Mouse (Mus musculus): Measurements from ENCODE around the gene Phospho2. TPM values are rescaled to one million over a fixed set of nuclear protein-coding genes. Genes with fewer than 3 reads are reported as not detected.

Gene Phospho2
- polyA plus RNA-seq, 1 experiment from 2014 or later, result 39.3 TPM

DNA sequence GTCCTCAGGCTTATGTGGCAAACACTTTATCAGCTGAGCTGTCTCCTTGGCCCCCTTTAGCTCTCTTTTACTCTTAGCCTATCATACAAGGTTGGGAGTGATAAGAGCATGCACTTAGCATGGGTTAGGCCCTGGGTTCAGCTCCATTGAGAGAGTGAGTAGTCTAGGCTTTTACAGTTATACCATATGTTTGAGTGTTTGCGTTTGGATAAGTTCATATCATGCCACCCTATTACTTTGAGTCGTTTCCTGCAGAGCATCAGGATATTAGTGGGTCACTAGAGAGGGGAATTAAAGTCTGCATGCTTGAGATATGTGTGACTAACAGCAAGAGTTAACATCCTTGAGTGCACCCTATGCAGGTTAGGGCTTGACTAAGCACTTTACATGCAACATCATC, 40.3 kb downstream of the Phospho2 start:
- no peak overlapping the region for H3K27ac ChIP-seq (ENCODE audit: low read depth, low read length)
- 89% methylated on average over 2 of the region's 2 CpGs for WGBS
- no peak for ATAC-seq (ENCODE audit: insufficient read depth, low FRiP score, low TSS enrichment)
- H3K9ac ChIP-seq (ENCODE audit: low read length), result no peak overlapping the region
- no peaks in the 10 kb centered on the region for H3K27me3 ChIP-seq (ENCODE audit: control insufficient read depth, insufficient read depth, low read length)
- H3K9me3 ChIP-seq (ENCODE audit: control insufficient read depth, low read length), result no peaks in the 10 kb centered on the region
- H3K4me3 ChIP-seq (ENCODE audit: low read depth, low read length), result no peak overlapping the region
- peaks cover 2% of the 10 kb centered on the region; the same call in 1 of the 2 replicates for H3K36me3 ChIP-seq (ENCODE audit: control insufficient read depth, insufficient read depth, low read length)
- no peaks in the 10 kb centered on the region; the same call in 1 of the 2 replicates for H3K4me1 ChIP-seq (ENCODE audit: control insufficient read depth, insufficient read depth, low read length)
- DNase-seq (ENCODE audit: low spot score), result no peak
- H3K4me2 ChIP-seq (ENCODE audit: low read depth), result no peak overlapping the region

DNA sequence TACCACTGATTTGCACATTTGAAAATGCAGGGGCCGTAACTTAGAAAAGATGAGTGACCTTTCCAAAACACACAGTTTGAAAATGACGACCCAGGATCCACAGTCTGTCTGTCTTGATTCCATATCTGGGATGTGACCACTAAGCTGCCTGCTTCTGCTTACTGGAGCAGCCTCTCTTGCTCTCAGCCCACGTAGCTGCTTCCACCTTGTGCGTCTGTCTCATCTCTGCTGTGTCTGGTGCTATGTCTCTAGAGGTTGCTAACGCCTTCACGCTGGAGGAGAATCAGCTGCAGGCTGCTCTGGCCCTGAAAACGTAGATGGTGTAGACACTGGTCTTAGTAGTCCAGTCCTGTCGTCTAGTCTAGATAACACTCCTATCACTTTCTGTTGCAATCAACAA, 40.7 kb downstream of the Phospho2 start:
- no peak overlapping the region for H3K4me3 ChIP-seq (ENCODE audit: low read depth, low read length)
- no peak overlapping the region for H3K4me2 ChIP-seq (ENCODE audit: low read depth)
- peaks cover 2% of the 10 kb centered on the region; the same call in 1 of the 2 replicates for H3K36me3 ChIP-seq (ENCODE audit: control insufficient read depth, insufficient read depth, low read length)
- ATAC-seq (ENCODE audit: insufficient read depth, low FRiP score, low TSS enrichment) (no peak), DNase-seq (ENCODE audit: low spot score) (no peak)
- H3K9me3 ChIP-seq (ENCODE audit: control insufficient read depth, low read length), result no peaks in the 10 kb centered on the region
- whole genome bisulfite sequencing, result 90% methylated on average over 8 of the region's 8 CpGs
- no peak overlapping the region for H3K27ac ChIP-seq (ENCODE audit: low read depth, low read length)
- H3K4me1 ChIP-seq (ENCODE audit: control insufficient read depth, insufficient read depth, low read length), result no peaks in the 10 kb centered on the region; the same call in 1 of the 2 replicates
- H3K9ac ChIP-seq (ENCODE audit: low read length), result no peak overlapping the region
- no peaks in the 10 kb centered on the region for H3K27me3 ChIP-seq (ENCODE audit: control insufficient read depth, insufficient read depth, low read length)

DNA sequence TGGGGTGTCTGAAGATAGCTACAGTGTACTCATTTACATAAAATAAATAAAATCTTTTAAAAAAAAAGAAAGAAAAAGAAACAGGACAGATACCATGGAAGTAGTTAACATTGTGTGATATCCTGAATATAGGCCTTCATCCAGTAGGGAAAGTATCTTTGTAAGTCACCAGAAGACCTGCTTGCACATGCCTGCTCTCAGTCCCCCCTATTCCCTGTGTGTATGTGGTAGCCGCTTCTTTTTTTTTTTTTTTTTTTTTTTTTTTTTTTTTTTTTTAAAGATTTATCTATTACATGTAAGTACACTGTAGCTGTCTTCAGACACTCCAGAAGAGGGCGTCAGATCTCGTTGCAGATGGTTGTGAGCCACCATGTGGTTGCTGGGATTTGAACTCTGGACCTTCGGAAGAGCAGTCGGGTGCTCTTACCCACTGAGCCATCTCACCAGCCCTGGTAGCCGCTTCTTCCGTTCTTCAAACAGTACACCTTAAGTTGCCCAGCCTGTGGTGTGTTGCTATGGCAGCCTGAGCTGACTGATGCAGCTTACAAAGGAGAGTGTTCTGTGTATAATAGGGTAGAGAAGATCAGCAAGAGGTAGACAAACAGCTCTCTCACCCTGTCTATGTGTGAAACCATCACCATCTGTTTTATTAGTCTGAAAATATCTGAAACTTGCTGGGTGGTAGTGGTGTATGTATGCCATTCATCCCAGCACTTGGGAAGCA, 48.0 kb downstream of the Phospho2 start:
- DNase-seq (ENCODE audit: low spot score) (no peak), ATAC-seq (ENCODE audit: insufficient read depth, low FRiP score, low TSS enrichment) (no peak)

DNA sequence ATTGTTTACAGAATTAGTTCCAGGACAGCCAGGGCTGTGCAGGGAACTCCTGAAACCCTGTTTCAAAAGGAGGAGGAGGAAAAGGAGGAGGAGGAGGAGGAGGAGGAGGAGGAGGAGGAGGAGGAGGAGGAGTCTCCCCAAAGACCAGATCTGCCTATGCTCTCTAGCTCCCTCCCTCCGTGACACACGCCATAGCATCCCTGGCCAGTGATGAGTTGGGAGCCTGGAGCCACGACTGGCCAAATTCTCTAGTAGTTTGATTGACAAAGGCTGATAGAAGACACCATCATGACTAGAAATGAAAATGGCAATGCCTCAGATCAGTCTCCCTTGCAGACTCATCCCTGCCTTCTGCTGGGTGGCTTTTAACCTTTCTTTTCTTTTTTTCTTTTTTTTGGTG, 48.6 kb downstream of the Phospho2 start:
- ATAC-seq (ENCODE audit: insufficient read depth, low FRiP score, low TSS enrichment) (no peak), DNase-seq (ENCODE audit: low spot score) (no peak)
- Histone ChIP-seq H3K27me3 (ENCODE audit: control insufficient read depth, insufficient read depth, low read length) (no peaks in the 10 kb centered on the region), H3K27ac (ENCODE audit: low read depth, low read length) (no peak overlapping the region), H3K4me3 (ENCODE audit: low read depth, low read length) (no peak overlapping the region), H3K4me2 (ENCODE audit: low read depth) (no peak overlapping the region), H3K36me3 (ENCODE audit: control insufficient read depth, insufficient read depth, low read length) (no peaks in the 10 kb centered on the region; the same call in 1 of the 2 replicates), H3K9me3 (ENCODE audit: control insufficient read depth, low read length) (no peaks in the 10 kb centered on the region), H3K9ac (ENCODE audit: low read length) (no peak overlapping the region), H3K4me1 (ENCODE audit: control insufficient read depth, insufficient read depth, low read length) (no peaks in the 10 kb centered on the region)
- 38% methylated on average over 3 of the region's 3 CpGs for WGBS

More for the DNA sequence above, 48.0 kb downstream of the Phospho2 start:
- Histone ChIP-seq H3K4me2 (ENCODE audit: low read depth) (no peak overlapping the region), H3K36me3 (ENCODE audit: control insufficient read depth, insufficient read depth, low read length) (no peaks in the 10 kb centered on the region; the same call in 1 of the 2 replicates), H3K4me1 (ENCODE audit: control insufficient read depth, insufficient read depth, low read length) (no peaks in the 10 kb centered on the region), H3K27me3 (ENCODE audit: control insufficient read depth, insufficient read depth, low read length) (no peaks in the 10 kb centered on the region), H3K27ac (ENCODE audit: low read depth, low read length) (no peak overlapping the region), H3K9me3 (ENCODE audit: control insufficient read depth, low read length) (no peaks in the 10 kb centered on the region), H3K4me3 (ENCODE audit: low read depth, low read length) (no peak overlapping the region), H3K9ac (ENCODE audit: low read length) (no peak overlapping the region)
- 85% methylated on average over 6 of the region's 7 CpGs for WGBS

DNA sequence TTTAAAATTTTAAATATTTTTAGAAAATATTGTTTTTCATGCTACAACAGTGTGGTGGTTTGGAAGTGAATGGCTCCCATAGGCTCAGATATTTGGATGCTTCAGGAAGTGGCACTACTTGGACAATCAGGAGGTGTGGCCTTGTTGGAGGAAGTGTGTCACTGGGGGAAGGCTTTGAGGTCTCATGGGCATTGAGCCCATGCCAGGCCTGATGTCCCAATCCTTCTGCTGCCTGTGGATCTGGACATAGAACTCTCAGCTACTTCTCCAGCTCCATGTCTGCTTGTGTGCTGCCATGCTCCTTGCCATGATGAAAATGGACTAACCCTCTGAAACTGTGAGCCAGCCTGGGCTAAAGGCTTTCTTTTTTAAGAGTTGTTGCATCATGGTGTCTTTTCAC, 49.3 kb downstream of the Phospho2 start:
- ATAC-seq (ENCODE audit: insufficient read depth, low FRiP score, low TSS enrichment) (no peak), DNase-seq (ENCODE audit: low spot score) (no peak)
- Histone ChIP-seq H3K9me3 (ENCODE audit: control insufficient read depth, low read length) (no peaks in the 10 kb centered on the region), H3K4me1 (ENCODE audit: control insufficient read depth, insufficient read depth, low read length) (no peaks in the 10 kb centered on the region), H3K36me3 (ENCODE audit: control insufficient read depth, insufficient read depth, low read length) (no peaks in the 10 kb centered on the region; the same call in 1 of the 2 replicates), H3K4me3 (ENCODE audit: low read depth, low read length) (no peak overlapping the region), H3K27me3 (ENCODE audit: control insufficient read depth, insufficient read depth, low read length) (no peaks in the 10 kb centered on the region), H3K9ac (ENCODE audit: low read length) (no peak overlapping the region), H3K4me2 (ENCODE audit: low read depth) (no peak overlapping the region), H3K27ac (ENCODE audit: low read depth, low read length) (no peak overlapping the region)

DNA sequence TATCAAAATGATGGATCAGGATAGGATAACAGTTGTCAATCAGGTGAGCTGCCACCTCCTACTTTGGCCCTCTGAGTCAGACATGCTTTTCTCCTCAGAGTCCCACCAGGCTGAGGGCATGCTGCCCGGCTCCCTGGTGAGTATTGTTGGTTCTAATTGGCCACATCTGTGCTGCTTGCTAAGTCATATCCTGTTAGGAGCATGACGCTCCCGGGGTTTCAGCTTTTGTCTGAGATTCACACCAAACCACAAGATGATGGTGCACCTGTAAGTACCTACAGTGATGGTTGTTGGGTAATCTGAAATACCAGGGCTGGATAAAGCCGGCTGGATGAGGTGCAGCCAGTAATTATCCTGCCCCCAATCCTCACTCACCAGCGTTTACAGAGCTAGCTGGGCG, 50.8 kb downstream of the Phospho2 start:
- Histone ChIP-seq H3K4me3 (ENCODE audit: low read depth, low read length) (no peak overlapping the region), H3K36me3 (ENCODE audit: control insufficient read depth, insufficient read depth, low read length) (no peaks in the 10 kb centered on the region; the same call in 1 of the 2 replicates), H3K4me2 (ENCODE audit: low read depth) (no peak overlapping the region), H3K9me3 (ENCODE audit: control insufficient read depth, low read length) (no peaks in the 10 kb centered on the region), H3K27me3 (ENCODE audit: control insufficient read depth, insufficient read depth, low read length) (no peaks in the 10 kb centered on the region), H3K27ac (ENCODE audit: low read depth, low read length) (no peak overlapping the region), H3K4me1 (ENCODE audit: control insufficient read depth, insufficient read depth, low read length) (no peaks in the 10 kb centered on the region), H3K9ac (ENCODE audit: low read length) (no peak overlapping the region)
- no peak for ATAC-seq (ENCODE audit: insufficient read depth, low FRiP score, low TSS enrichment)
- no peak for DNase-seq (ENCODE audit: low spot score)
- 27% methylated on average over 6 of the region's 6 CpGs for WGBS

DNA sequence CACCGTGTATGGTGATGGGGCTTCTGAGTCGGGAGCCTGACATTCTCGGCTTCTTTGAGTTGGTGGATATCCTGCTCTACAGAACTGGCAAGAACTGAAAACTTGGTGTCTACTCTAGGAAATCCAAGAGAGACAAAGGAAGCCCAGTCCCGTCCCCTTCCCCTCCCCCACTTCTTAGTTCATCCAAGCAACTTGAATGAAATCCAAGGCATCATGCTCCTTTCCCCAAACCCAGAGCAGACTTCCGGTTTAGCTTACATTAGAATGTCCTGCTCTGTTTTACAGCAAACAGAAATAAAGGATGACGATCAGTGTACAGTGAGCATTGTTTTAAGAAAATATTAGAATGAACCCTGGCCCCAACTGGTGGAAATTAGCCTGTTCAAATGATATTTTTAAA, 59.8 kb downstream of the Phospho2 start:
- DNase-seq (ENCODE audit: low spot score) (no peak), ATAC-seq (ENCODE audit: insufficient read depth, low FRiP score, low TSS enrichment) (no peak)
- Histone ChIP-seq H3K27me3 (ENCODE audit: control insufficient read depth, insufficient read depth, low read length) (no peaks in the 10 kb centered on the region), H3K36me3 (ENCODE audit: control insufficient read depth, insufficient read depth, low read length) (no peaks in the 10 kb centered on the region), H3K4me1 (ENCODE audit: control insufficient read depth, insufficient read depth, low read length) (no peaks in the 10 kb centered on the region), H3K27ac (ENCODE audit: low read depth, low read length) (no peak overlapping the region), H3K9me3 (ENCODE audit: control insufficient read depth, low read length) (no peaks in the 10 kb centered on the region), H3K4me3 (ENCODE audit: low read depth, low read length) (no peak overlapping the region), H3K9ac (ENCODE audit: low read length) (no peak overlapping the region), H3K4me2 (ENCODE audit: low read depth) (no peak overlapping the region)
- WGBS, result 78% methylated on average over 6 of the region's 6 CpGs

Other genes starting within 250 kb of the Phospho2 start
- 1.5 and 1.6 TPM in 2 replicates for gene Lrp2, start 203.6 kb upstream of the Phospho2 start, polyA plus RNA-seq (2014; fragmentation: Nextera tagmentation; extraction: Ambion mirVana)
- gene Bbs5, start 142.5 kb upstream of the Phospho2 start, polyA plus RNA-seq (2014; fragmentation: Nextera tagmentation; extraction: Ambion mirVana), result 15.6 and 21.0 TPM in 2 replicates
- 3.3 and 5.4 TPM in 2 replicates for gene Klhl41, start 119.5 kb upstream of the Phospho2 start, polyA plus RNA-seq (2014; fragmentation: Nextera tagmentation; extraction: Ambion mirVana)
- 19.5 and 22.5 TPM in 2 replicates for gene Fastkd1, start 76.1 kb upstream of the Phospho2 start, polyA plus RNA-seq (2014; fragmentation: Nextera tagmentation; extraction: Ambion mirVana)
- 105 and 115 TPM in 2 replicates for gene Ppig, start 67.1 kb upstream of the Phospho2 start, polyA plus RNA-seq (2014; fragmentation: Nextera tagmentation; extraction: Ambion mirVana)
- 2.8 and 2.9 TPM in 2 replicates for gene Ccdc173, start within 50 bp of the Phospho2 start, polyA plus RNA-seq (2014; fragmentation: Nextera tagmentation; extraction: Ambion mirVana)
- gene Klhl23, start 32.3 kb downstream of the Phospho2 start, polyA plus RNA-seq (2014; fragmentation: Nextera tagmentation; extraction: Ambion mirVana), result 35.5 and 35.8 TPM in 2 replicates
- gene Ssb, start 71.9 kb downstream of the Phospho2 start, polyA plus RNA-seq (2014; fragmentation: Nextera tagmentation; extraction: Ambion mirVana), result 378 and 404 TPM in 2 replicates
- gene Mettl5, start 96.0 kb downstream of the Phospho2 start, polyA plus RNA-seq (2014; fragmentation: Nextera tagmentation; extraction: Ambion mirVana), result 32.9 and 36.2 TPM in 2 replicates
- gene Ubr3, start 107.6 kb downstream of the Phospho2 start, polyA plus RNA-seq (2014; fragmentation: Nextera tagmentation; extraction: Ambion mirVana), result 16.6 and 19.4 TPM in 2 replicates
- gene Myo3b, start 249.5 kb downstream of the Phospho2 start, polyA plus RNA-seq (2014; fragmentation: Nextera tagmentation; extraction: Ambion mirVana), result 0.04 and 0.07 TPM in 2 replicates